31 mouse cellular contexts compared by ENCODE assay signal in genomic region chr5:73514202-73514601, GRCm38 (mm10).
"Had no signal": no experiment of that assay in that cellular context is flagged by ENCODE, and none has a peak within 500 bp of the region (broad histone marks: within the 10 kb centered on the region; RNA-seq: fewer than 3 reads in every experiment).

No protein-coding gene starts in this region.

- H3K4me3 ChIP-seq: limb, embryonic 10.5 days; limb, embryonic 12.5 days; limb, embryonic 13.5 days; limb, embryonic 15.5 days; liver, embryonic 12.5 days; liver, embryonic 13.5 days; liver, embryonic 15.5 days; lung, embryonic 15.5 days; megakaryocyte, embryonic 14.5 days; midbrain, embryonic 10.5 days; midbrain, embryonic 12.5 days; midbrain, embryonic 13.5 days; myocyte; neural tube, embryonic 12.5 days; neural tube, embryonic 13.5 days had no signal

- H3K36me3 ChIP-seq: liver, embryonic 13.5 days; liver, embryonic 15.5 days had no signal

- H3K27ac ChIP-seq: limb, embryonic 10.5 days; limb, embryonic 12.5 days; limb, embryonic 13.5 days; limb, embryonic 15.5 days; liver, embryonic 12.5 days; liver, embryonic 13.5 days; liver, embryonic 14.5 days; liver, embryonic 15.5 days; lung, embryonic 15.5 days; macrophage; midbrain, embryonic 10.5 days; midbrain, embryonic 12.5 days; midbrain, embryonic 13.5 days; neural tube, embryonic 12.5 days; neural tube, embryonic 13.5 days had no signal

- H3K27me3 ChIP-seq: limb, embryonic 12.5 days; limb, embryonic 13.5 days; limb, embryonic 15.5 days; liver, embryonic 12.5 days; liver, embryonic 13.5 days; liver, embryonic 15.5 days; lung, embryonic 15.5 days; megakaryocyte, embryonic 14.5 days; midbrain, embryonic 12.5 days; midbrain, embryonic 13.5 days; neural tube, embryonic 12.5 days; neural tube, embryonic 13.5 days had no signal

- H3K4me2 ChIP-seq: limb, embryonic 12.5 days; limb, embryonic 13.5 days; limb, embryonic 15.5 days; liver, embryonic 11.5 days; liver, embryonic 12.5 days; liver, embryonic 13.5 days; liver, embryonic 15.5 days; lung, embryonic 14.5 days; lung, embryonic 15.5 days; midbrain, embryonic 12.5 days; midbrain, embryonic 13.5 days; neural tube, embryonic 12.5 days; neural tube, embryonic 13.5 days had no signal

- DNase-seq: left cerebral cortex, postnatal 4 days; liver; liver, embryonic 13.5 days; liver, postnatal 0 days; lung, adult 18-20 months; lung, adult 2 months; lung, embryonic 14.5 days; lung, postnatal 10 days; lung, postnatal 14 days; lung, postnatal 36 days; lung, postnatal 4 days; midbrain, embryonic 14.5 days had no signal

- H3K9me3 ChIP-seq: limb, embryonic 10.5 days; limb, embryonic 12.5 days; limb, embryonic 13.5 days; limb, embryonic 15.5 days; liver, embryonic 12.5 days; liver, embryonic 13.5 days; liver, embryonic 15.5 days; lung, embryonic 15.5 days; megakaryocyte, embryonic 14.5 days; midbrain, embryonic 10.5 days; midbrain, embryonic 12.5 days; midbrain, embryonic 13.5 days; neural tube, embryonic 12.5 days; neural tube, embryonic 13.5 days had no signal

- ATAC-seq: liver, embryonic 12.5 days; liver, postnatal 0 days; lung, postnatal 0 days; midbrain, embryonic 13.5 days; midbrain, embryonic 16.5 days had no signal

- H3K4me1 ChIP-seq: limb, embryonic 10.5 days; liver, embryonic 12.5 days; liver, embryonic 13.5 days; liver, embryonic 15.5 days; midbrain, embryonic 12.5 days had no signal

- H3K9ac ChIP-seq: limb, embryonic 12.5 days; limb, embryonic 13.5 days; limb, embryonic 15.5 days; liver, embryonic 12.5 days; liver, embryonic 13.5 days; liver, embryonic 14.5 days; liver, embryonic 15.5 days; liver, postnatal 0 days; lung, embryonic 14.5 days; lung, embryonic 15.5 days; midbrain, embryonic 12.5 days; midbrain, embryonic 13.5 days; neural tube, embryonic 12.5 days; neural tube, embryonic 13.5 days had no signal
